Mouse (Mus musculus) myocyte (in vitro differentiated cells): ENCODE measurements at regions not wholly inside any gene's neighbourhood (a gene's known extent, or its start where the extent isn't known, plus 50 kb on each side); places are given as distances from the start of the nearest gene placed in this dataset.

ENCODE experiments used
- H3K27me3 ChIP-seq: one replicate; pipeline ENCODE4 v1.6.1; 2011; ENCODE audit not compliant: control insufficient read depth, insufficient read depth, insufficient read length
- H3K36me3 ChIP-seq: one replicate; pipeline ENCODE4 v1.6.1; 2011; ENCODE audit not compliant: control insufficient read depth, insufficient read depth
- H3K4me2 ChIP-seq: one replicate; pipeline ENCODE4 v1.6.1; 2011; ENCODE audit warnings: low read depth, control low read depth
- H3K4me3 ChIP-seq: one replicate; pipeline ENCODE4 v1.5.1; 2011; ENCODE audit warnings: mild to moderate bottlenecking, control low read depth, moderate library complexity
- H3K79me2 ChIP-seq: one replicate; pipeline ENCODE4 v1.6.1; 2011; ENCODE audit not compliant: control insufficient read depth, insufficient read depth
- H3ac ChIP-seq: one replicate; pipeline ENCODE4 v1.6.1; 2011; ENCODE audit not compliant: control insufficient read depth, insufficient read length
- CEBPB ChIP-seq: IDR thresholded peaks from 2 replicates; pipeline ENCODE4 v1.6.1; 2011; ENCODE audit warnings: mild to moderate bottlenecking, moderate library complexity; ENCODE audit not compliant: poor library complexity, insufficient read depth, severe bottlenecking
- E2F4 ChIP-seq: IDR thresholded peaks from one replicate; pipeline ENCODE4 v1.6.1; 2011; ENCODE audit warnings: mild to moderate bottlenecking, control low read depth, moderate library complexity; ENCODE audit not compliant: insufficient read depth
- MAX ChIP-seq: IDR thresholded peaks from one replicate; pipeline ENCODE4 v1.6.1; 2011; ENCODE audit warnings: low read depth, mild to moderate bottlenecking, control low read depth
- MYOD1 ChIP-seq, 3 experiments: IDR thresholded peaks; one replicate each; pipeline ENCODE4 v1.6.1; 2011; ENCODE audit warnings: control low read depth in 2 of 3, low read depth in 2 of 3, mild to moderate bottlenecking in 2 of 3, moderate library complexity in 1 of 3; ENCODE audit not compliant: insufficient read length in 2 of 3, control insufficient read depth in 1 of 3
- MYOG ChIP-seq, 3 experiments: IDR thresholded peaks; one replicate each; pipeline ENCODE4 v1.6.1; 2011; ENCODE audit warnings: control low read depth in 2 of 3, low read depth in 2 of 3, mild to moderate bottlenecking in 2 of 3; ENCODE audit not compliant: insufficient read length in 2 of 3, control insufficient read depth in 1 of 3, insufficient read depth in 1 of 3
- POLR2A ChIP-seq: IDR thresholded peaks from one replicate; pipeline ENCODE4 v1.6.1; 2011; ENCODE audit warnings: low read depth, mild to moderate bottlenecking, control low read depth, moderate library complexity; ENCODE audit not compliant: insufficient read length
- POLR2AphosphoS2 ChIP-seq: IDR thresholded peaks from one replicate; pipeline ENCODE4 v1.6.1; 2011; ENCODE audit warnings: low read depth, control low read depth; ENCODE audit not compliant: insufficient read length
- REST ChIP-seq: IDR thresholded peaks from one replicate; pipeline ENCODE4 v1.6.1; 2011; ENCODE audit warnings: mild to moderate bottlenecking, control low read depth, moderate library complexity; ENCODE audit not compliant: insufficient read depth, insufficient read length
- SRF ChIP-seq: IDR thresholded peaks from one replicate; pipeline ENCODE4 v1.6.1; 2011; ENCODE audit warnings: low read depth; ENCODE audit not compliant: control insufficient read depth, insufficient read length
- TCF12 ChIP-seq: IDR thresholded peaks from one replicate; pipeline ENCODE4 v1.6.1; 2011; ENCODE audit warnings: mild to moderate bottlenecking, control low read depth; ENCODE audit not compliant: poor library complexity, insufficient read depth, severe bottlenecking
- TCF3 ChIP-seq: IDR thresholded peaks from one replicate; pipeline ENCODE4 v1.6.1; 2011; ENCODE audit warnings: low read depth, control low read depth; ENCODE audit not compliant: insufficient read length
- USF1 ChIP-seq: IDR thresholded peaks from one replicate; pipeline ENCODE4 v1.6.1; 2011; ENCODE audit warnings: low read depth, mild to moderate bottlenecking, control low read depth, moderate library complexity

GRCm38 (mm10) chr8:36005536-36005935, 239.9 kb downstream of the Gm19410 start:
- no peak overlapping the region for H3ac ChIP-seq
- H3K79me2 ChIP-seq = no peaks in the 10 kb centered on the region
- no peaks in the 10 kb centered on the region for H3K27me3 ChIP-seq
- H3K4me3 ChIP-seq = no peak overlapping the region
- TF ChIP-seq E2F4 = no peak
- no peak for TF ChIP-seq POLR2A
- no peak for TF ChIP-seq TCF12
- no peak for TF ChIP-seq POLR2AphosphoS2
- TF ChIP-seq MAX = no peak
- no peak for TF ChIP-seq USF1
- no peak for TF ChIP-seq SRF
- TF ChIP-seq MYOG (IDR thresholded peaks at IDR 0.05; ENCODE audit: control insufficient read depth in 1 of 3, insufficient read depth in 1 of 3, insufficient read length in 2 of 3, low read depth in 2 of 3) = no peak
- TF ChIP-seq CEBPB = no peak
- TF ChIP-seq REST = no peak
- no peak for TF ChIP-seq MYOD1 (IDR thresholded peaks at IDR 0.05; ENCODE audit: control insufficient read depth in 1 of 3, insufficient read length in 2 of 3, low read depth in 2 of 3)
- no peak for TF ChIP-seq TCF3
- H3K4me2 ChIP-seq = no peak overlapping the region
- no peaks in the 10 kb centered on the region for H3K36me3 ChIP-seq

GRCm38 (mm10) chr8:36007724-36008123, 242.1 kb downstream of the Gm19410 start:
- no peaks in the 10 kb centered on the region for H3K79me2 ChIP-seq
- H3K36me3 ChIP-seq = no peaks in the 10 kb centered on the region
- no peak overlapping the region for H3K4me3 ChIP-seq
- no peak overlapping the region for H3K4me2 ChIP-seq
- no peak overlapping the region for H3ac ChIP-seq
- no peaks in the 10 kb centered on the region for H3K27me3 ChIP-seq
- TF ChIP-seq MYOD1 (IDR thresholded peaks at IDR 0.05; ENCODE audit: control insufficient read depth in 1 of 3, insufficient read length in 2 of 3, low read depth in 2 of 3) = no peak
- no peak for TF ChIP-seq MYOG (IDR thresholded peaks at IDR 0.05; ENCODE audit: control insufficient read depth in 1 of 3, insufficient read depth in 1 of 3, insufficient read length in 2 of 3, low read depth in 2 of 3)
- TF ChIP-seq POLR2AphosphoS2 = no peak
- no peak for TF ChIP-seq MAX
- TF ChIP-seq E2F4 = no peak
- no peak for TF ChIP-seq CEBPB

- Histone ChIP-seq H3K27me3 (no peaks in the 10 kb centered on the region), H3K36me3 (no peaks in the 10 kb centered on the region), H3K4me3 (no peak overlapping the region), H3ac (no peak overlapping the region), H3K4me2 (no peak overlapping the region), H3K79me2 (no peaks in the 10 kb centered on the region)
- TF ChIP-seq USF1 (no peak), MYOG (IDR thresholded peaks at IDR 0.05; ENCODE audit: control insufficient read depth in 1 of 3, insufficient read depth in 1 of 3, insufficient read length in 2 of 3, low read depth in 2 of 3) (no peak), POLR2A (no peak), E2F4 (no peak), REST (no peak), TCF12 (no peak), TCF3 (no peak), MYOD1 (IDR thresholded peaks at IDR 0.05; ENCODE audit: control insufficient read depth in 1 of 3, insufficient read length in 2 of 3, low read depth in 2 of 3) (no peak), CEBPB (no peak), POLR2AphosphoS2 (no peak), MAX (no peak), SRF (no peak)
These were observed 244.0 kb downstream of the Gm19410 start for GRCm38 (mm10) chr8:36009565-36009964.

GRCm38 (mm10) chr8:36010446-36011217, 245.0 kb downstream of the Gm19410 start:
- no peak overlapping the region for H3ac ChIP-seq
- H3K36me3 ChIP-seq = no peaks in the 10 kb centered on the region
- no peaks in the 10 kb centered on the region for H3K27me3 ChIP-seq
- TF ChIP-seq TCF3 = no peak
- TF ChIP-seq REST = no peak
- TF ChIP-seq MYOG (IDR thresholded peaks at IDR 0.05; ENCODE audit: control insufficient read depth in 1 of 3, insufficient read depth in 1 of 3, insufficient read length in 2 of 3, low read depth in 2 of 3) = no peak
- TF ChIP-seq TCF12 = no peak
- no peak for TF ChIP-seq SRF
- no peak for TF ChIP-seq MAX
- no peak for TF ChIP-seq POLR2AphosphoS2
- no peak for TF ChIP-seq MYOD1 (IDR thresholded peaks at IDR 0.05; ENCODE audit: control insufficient read depth in 1 of 3, insufficient read length in 2 of 3, low read depth in 2 of 3)
- no peak for TF ChIP-seq CEBPB
- TF ChIP-seq USF1 = no peak
- no peak for TF ChIP-seq POLR2A
- TF ChIP-seq E2F4 = no peak
- no peaks in the 10 kb centered on the region for H3K79me2 ChIP-seq
- no peak overlapping the region for H3K4me2 ChIP-seq
- H3K4me3 ChIP-seq = no peak overlapping the region

- no peak overlapping the region for H3K4me2 ChIP-seq
- H3ac ChIP-seq = no peak overlapping the region
- TF ChIP-seq REST (no peak), E2F4 (no peak), MAX (no peak), TCF12 (no peak), TCF3 (no peak), MYOG (IDR thresholded peaks at IDR 0.05; ENCODE audit: control insufficient read depth in 1 of 3, insufficient read depth in 1 of 3, insufficient read length in 2 of 3, low read depth in 2 of 3) (no peak), CEBPB (no peak), SRF (no peak), USF1 (no peak), MYOD1 (IDR thresholded peaks at IDR 0.05; ENCODE audit: control insufficient read depth in 1 of 3, insufficient read length in 2 of 3, low read depth in 2 of 3) (no peak), POLR2AphosphoS2 (no peak), POLR2A (no peak)
- H3K79me2 ChIP-seq = no peaks in the 10 kb centered on the region
- H3K27me3 ChIP-seq = no peaks in the 10 kb centered on the region
- H3K4me3 ChIP-seq = no peak overlapping the region
- H3K36me3 ChIP-seq = no peaks in the 10 kb centered on the region
These were observed 249.3 kb downstream of the Gm19410 start for GRCm38 (mm10) chr8:36014862-36015261.
